Mouse (Mus musculus): ENCODE measurements at regions not wholly inside any gene's neighbourhood (a gene's known extent, or its start where the extent isn't known, plus 50 kb on each side); places are given as distances from the start of the nearest gene placed in this dataset.
"Not testable (repeated sequence)": the region's sequence is repeated elsewhere in the genome, so short reads cannot be mapped to it uniquely, and the experiment has no call there.

- DNase-seq, result not testable (repeated sequence)
These were observed 639.1 kb upstream of the Rorb start for GRCm38 (mm10) chr19:19750069-19750599.

- DNase-seq, result no peak
These were observed 637.0 kb upstream of the Rorb start for GRCm38 (mm10) chr19:19747821-19748488.

GRCm38 (mm10) chr19:19719939-19720338 lies 608.9 kb upstream of the Rorb start:
- DNase-seq, result no peak

All from kidney, adult 9 months (tissue).